Comparison of ENCODE assay signal across 24 mouse cellular contexts in genomic region chr19:3997231-3997630, GRCm38 (mm10). TPM values are rescaled to one million over a fixed set of nuclear protein-coding genes. Genes with fewer than 3 reads are reported as not detected.
DNase-seq lines count a peak whose midpoint lies in the region; ATAC-seq and TF ChIP-seq lines count a peak whose summit lies in the region.
"Had no signal": no experiment of that assay in that cellular context is flagged by ENCODE, and none has a peak within 500 bp of the region (broad histone marks: within the 10 kb centered on the region; RNA-seq: fewer than 3 reads in every experiment).

No protein-coding gene starts in this region.

- DNase-seq in heart, adult 18-20 months = no peak
- DNase-seq in kidney, adult 18-20 months = peak; percentile 15
- DNase-seq in retina, postnatal 1 day = peak; percentile 21
- DNase-seq in retina, embryonic 14.5 days (ENCODE audit: low spot score) = no peak
- peak; percentile 68 for DNase-seq in stomach, postnatal 0 days (ENCODE audit: low spot score)
- DNase-seq in lung, adult 2 months = no peak
- DNase-seq: adrenal gland, adult 2 months; adrenal gland, postnatal 10 days; adrenal gland, postnatal 25 days; cerebellum, adult 11 months; cerebellum, adult 18-20 months; cerebellum, adult 8-10 months; cerebellum, adult 9-11 months; cerebellum, postnatal 25 days had no signal

- H3K27ac ChIP-seq in heart, embryonic 13.5 days (replicated peaks) = no peak overlapping the region
- H3K27ac ChIP-seq in kidney, embryonic 15.5 days = no peak overlapping the region
- H3K27ac ChIP-seq in stomach, postnatal 0 days (replicated peaks) = no peak overlapping the region
- H3K27ac ChIP-seq: embryonic facial prominence, embryonic 10.5 days; embryonic facial prominence, embryonic 12.5 days; forebrain, embryonic 13.5 days; forebrain, embryonic 15.5 days had no signal

- H3K4me2 ChIP-seq in heart, embryonic 13.5 days = no peak overlapping the region
- no peak overlapping the region for H3K4me2 ChIP-seq in kidney, embryonic 15.5 days
- H3K4me2 ChIP-seq in stomach, postnatal 0 days (replicated peaks; ENCODE audit: low read depth) = no peak overlapping the region
- H3K4me2 ChIP-seq: embryonic facial prominence, embryonic 12.5 days; forebrain, embryonic 13.5 days; forebrain, embryonic 15.5 days had no signal

- TF ChIP-seq EP300 in stomach, postnatal 0 days (optimal IDR thresholded peaks at IDR 0.05) = no peak

- 45% methylated on average over 8 of the region's 8 CpGs for WGBS in heart, embryonic 13.5 days
- 42% methylated on average over 8 of the region's 8 CpGs for WGBS in kidney, embryonic 15.5 days
- 34% methylated on average over 8 of the region's 8 CpGs for WGBS in stomach, postnatal 0 days
- 56% methylated on average over 8 of the region's 8 CpGs for WGBS in lung, adult 2 months

- H3K9ac ChIP-seq in heart, embryonic 13.5 days = peak overlapping the region; percentile 6; the same call in 1 of the 2 replicates
- H3K9ac ChIP-seq in kidney, embryonic 15.5 days = no peak overlapping the region
- no peak overlapping the region for H3K9ac ChIP-seq in stomach, postnatal 0 days (ENCODE audit: low read length)
- H3K9ac ChIP-seq: embryonic facial prominence, embryonic 12.5 days; forebrain, embryonic 13.5 days; forebrain, embryonic 15.5 days had no signal

- no peaks in the 10 kb centered on the region for H3K36me3 ChIP-seq in heart, embryonic 13.5 days
- no peaks in the 10 kb centered on the region for H3K36me3 ChIP-seq in kidney, embryonic 15.5 days
- H3K36me3 ChIP-seq in stomach, postnatal 0 days (ENCODE audit: control insufficient read depth, insufficient read depth, low read length) = no peaks in the 10 kb centered on the region
- H3K36me3 ChIP-seq: embryonic facial prominence, embryonic 10.5 days; forebrain, embryonic 15.5 days had no signal

- TF ChIP-seq CTCF in stomach, postnatal 0 days (IDR thresholded peaks at IDR 0.05; ENCODE audit: low read depth) = no peak
- TF ChIP-seq CTCF in lung, adult 2 months (IDR thresholded peaks at IDR 0.05; ENCODE audit: insufficient read depth, low read length) = no peak

- no peak for TF ChIP-seq POLR2A in lung, adult 2 months (IDR thresholded peaks at IDR 0.05; ENCODE audit: borderline replicate concordance, extremely low read depth, low read depth, low read length)

- H3K27me3 ChIP-seq in heart, embryonic 13.5 days (replicated peaks) = peaks cover 4% of the 10 kb centered on the region; the same call in 1 of the 2 replicates
- H3K27me3 ChIP-seq in kidney, embryonic 15.5 days = no peaks in the 10 kb centered on the region
- H3K27me3 ChIP-seq in stomach, postnatal 0 days (ENCODE audit: control insufficient read depth, insufficient read depth, low read length) = no peaks in the 10 kb centered on the region
- H3K27me3 ChIP-seq: embryonic facial prominence, embryonic 12.5 days; forebrain, embryonic 15.5 days had no signal

- H3K4me1 ChIP-seq in heart, embryonic 13.5 days = peaks cover 24% of the 10 kb centered on the region
- peaks cover 64% of the 10 kb centered on the region for H3K4me1 ChIP-seq in kidney, embryonic 15.5 days
- peaks cover 3% of the 10 kb centered on the region; the same call in 1 of the 2 replicates for H3K4me1 ChIP-seq in stomach, postnatal 0 days (replicated peaks; ENCODE audit: control insufficient read depth, insufficient read depth)
- peaks cover 5% of the 10 kb centered on the region for H3K4me1 ChIP-seq in lung, adult 2 months (ENCODE audit: control insufficient read depth, insufficient read depth, low read length)

- H3K9me3 ChIP-seq in heart, embryonic 13.5 days = no peaks in the 10 kb centered on the region
- no peaks in the 10 kb centered on the region for H3K9me3 ChIP-seq in kidney, embryonic 15.5 days (replicated peaks)
- H3K9me3 ChIP-seq in stomach, postnatal 0 days (ENCODE audit: control insufficient read depth, low read length) = no peaks in the 10 kb centered on the region
- H3K9me3 ChIP-seq: embryonic facial prominence, embryonic 10.5 days; embryonic facial prominence, embryonic 12.5 days; forebrain, embryonic 13.5 days; forebrain, embryonic 15.5 days had no signal

- H3K4me3 ChIP-seq in heart, embryonic 13.5 days = no peak overlapping the region
- H3K4me3 ChIP-seq in kidney, embryonic 15.5 days (replicated peaks) = no peak overlapping the region
- H3K4me3 ChIP-seq in stomach, postnatal 0 days (ENCODE audit: low read depth, low read length) = no peak overlapping the region
- no peak overlapping the region for H3K4me3 ChIP-seq in lung, adult 2 months (replicated peaks; ENCODE audit: extremely low read depth, low read depth, low read length)
- H3K4me3 ChIP-seq: embryonic facial prominence, embryonic 10.5 days; embryonic facial prominence, embryonic 12.5 days; forebrain, embryonic 13.5 days; forebrain, embryonic 15.5 days had no signal

- ATAC-seq in heart, embryonic 13.5 days (ENCODE audit: extremely low read depth, insufficient number of reproducible peaks, low FRiP score, low TSS enrichment) = no peak
- no peak for ATAC-seq in kidney, embryonic 15.5 days (replicated peaks; ENCODE audit: low FRiP score)
- no peak; the same call in 1 of the 2 replicates for ATAC-seq in stomach, postnatal 0 days (ENCODE audit: low FRiP score, low TSS enrichment)
- ATAC-seq: forebrain, embryonic 13.5 days; forebrain, embryonic 15.5 days had no signal

RNA-seq across cellular contexts. Expression of gene Nudt8, which starts 3.1 kb away (rescaled TPM):
- polyA plus RNA-seq in heart, embryonic 13.5 days (2015; fragmentation: Nextera tagmentation; extraction: Ambion mirVana) = 51.7 and 60.0 TPM in 2 replicates
- 100 to 1,000 TPM; 162 to 166 TPM for total RNA-seq in heart, adult 18-20 months (2021)
- 31.2 and 36.2 TPM in 2 replicates for polyA plus RNA-seq in kidney, embryonic 15.5 days (2015; fragmentation: Nextera tagmentation; extraction: Ambion mirVana)
- 39.3 and 40.7 TPM in 2 replicates for polyA plus RNA-seq in stomach, postnatal 0 days (2015; fragmentation: Nextera tagmentation; extraction: Ambion mirVana)
- polyA plus RNA-seq in lung, adult 2 months (2012; rRNA removed) = 7.6 and 13.3 TPM in 2 replicates

RNA-seq across cellular contexts. Expression of gene Gm49405, which starts 3.2 kb away (rescaled TPM):
- polyA plus RNA-seq in heart, embryonic 13.5 days (2015; fragmentation: Nextera tagmentation; extraction: Ambion mirVana) = 4.1 and 5.4 TPM in 2 replicates
- 1 to 10 TPM in 1 of 2 experiments, under 1 TPM in 1; 0.84 to 1.1 TPM for total RNA-seq in heart, adult 18-20 months (2021)
- polyA plus RNA-seq in kidney, embryonic 15.5 days (2015; fragmentation: Nextera tagmentation; extraction: Ambion mirVana) = 3.3 and 4.1 TPM in 2 replicates
- polyA plus RNA-seq in stomach, postnatal 0 days (2015; fragmentation: Nextera tagmentation; extraction: Ambion mirVana) = 1.1 and 1.3 TPM in 2 replicates
- 1.7 and 1.8 TPM in 2 replicates for polyA plus RNA-seq in lung, adult 2 months (2012; rRNA removed)

RNA-seq across cellular contexts. Expression of gene Tbx10, which starts 4.7 kb away (rescaled TPM):
- polyA plus RNA-seq in heart, embryonic 13.5 days (2015; fragmentation: Nextera tagmentation; extraction: Ambion mirVana) = not detected in 2 replicates
- total RNA-seq in heart, adult 18-20 months (2021) = not detected
- polyA plus RNA-seq in kidney, embryonic 15.5 days (2015; fragmentation: Nextera tagmentation; extraction: Ambion mirVana) = 0.75 and 1.5 TPM in 2 replicates
- 0.05 TPM in 1 of 2 replicates, not detected in the other for polyA plus RNA-seq in stomach, postnatal 0 days (2015; fragmentation: Nextera tagmentation; extraction: Ambion mirVana)
- polyA plus RNA-seq in lung, adult 2 months (2012; rRNA removed) = 0.06 TPM in 1 of 2 replicates, not detected in the other
- total RNA-seq: adrenal gland, adult 2 months; adrenal gland, postnatal 10 days; adrenal gland, postnatal 25 days; ES-E14; MEL had no signal
- polyA plus RNA-seq: adrenal gland, adult 2 months; cortical plate, adult 2 months; embryonic facial prominence, embryonic 12.5 days; forebrain, embryonic 11.5 days; forebrain, embryonic 13.5 days had no signal

RNA-seq across cellular contexts. Expression of gene Doc2g, which starts 5.9 kb away (rescaled TPM):
- 80.5 and 99.3 TPM in 2 replicates for polyA plus RNA-seq in heart, embryonic 13.5 days (2015; fragmentation: Nextera tagmentation; extraction: Ambion mirVana)
- total RNA-seq in heart, adult 18-20 months (2021) = 100 to 1,000 TPM; 241 to 281 TPM
- 5.0 and 5.1 TPM in 2 replicates for polyA plus RNA-seq in kidney, embryonic 15.5 days (2015; fragmentation: Nextera tagmentation; extraction: Ambion mirVana)
- 1.2 and 1.7 TPM in 2 replicates for polyA plus RNA-seq in stomach, postnatal 0 days (2015; fragmentation: Nextera tagmentation; extraction: Ambion mirVana)
- polyA plus RNA-seq in lung, adult 2 months (2012; rRNA removed) = 12.6 and 18.0 TPM in 2 replicates

RNA-seq across cellular contexts. Expression of gene Acy3, which starts 10.9 kb away (rescaled TPM):
- polyA plus RNA-seq in heart, embryonic 13.5 days (2015; fragmentation: Nextera tagmentation; extraction: Ambion mirVana) = 10.4 and 10.8 TPM in 2 replicates
- total RNA-seq in heart, adult 18-20 months (2021) = 10 to 100 TPM; 24.3 to 28.5 TPM
- polyA plus RNA-seq in kidney, embryonic 15.5 days (2015; fragmentation: Nextera tagmentation; extraction: Ambion mirVana) = 28.6 and 35.0 TPM in 2 replicates
- 9.9 TPM in 2 replicates for polyA plus RNA-seq in stomach, postnatal 0 days (2015; fragmentation: Nextera tagmentation; extraction: Ambion mirVana)
- 27.7 and 29.8 TPM in 2 replicates for polyA plus RNA-seq in lung, adult 2 months (2012; rRNA removed)

Comparison
In these comparisons a context has a peak if more than half of its experiments do, and no peak if none do; other contexts are left out.
1. DNase-seq: peak in kidney, adult 18-20 months (single experiment), retina, postnatal 1 day (single experiment) and stomach, postnatal 0 days (single experiment); none in heart, adult 18-20 months (0 of 2), retina, embryonic 14.5 days (single experiment) and lung, adult 2 months (single experiment).